Mouse (Mus musculus) lung, embryonic 14.5 days (tissue): ENCODE data around the gene Gm20388. TPM values are rescaled to one million over a fixed set of nuclear protein-coding genes. Genes with fewer than 3 reads are reported as not detected.

ENCODE experiments used
- ATAC-seq: fragments of 200-750 bp; cut with Nextera tagmentation; 2 replicates; pipeline ENCODE4 v1.8.0; 2017; ENCODE audit warnings: mild to moderate bottlenecking, moderate TSS enrichment, moderate library complexity; ENCODE audit not compliant: insufficient read depth
- DNase-seq: peaks from one replicate; pipeline ENCODE4 v3.0.0-alpha.2; 2015
- H3K27ac ChIP-seq: fragments of 300-500 bp; sonication (generic); 2 replicates; pipeline ENCODE4 v1.5.1; 2014; ENCODE audit warnings: low read depth, mild to moderate bottlenecking, moderate library complexity
- H3K27me3 ChIP-seq: fragments of 300-500 bp; sonication (generic); 2 replicates; pipeline ENCODE4 v1.6.1; 2014; ENCODE audit warnings: low read length, control low read depth; ENCODE audit not compliant: insufficient read depth
- H3K36me3 ChIP-seq: fragments of 300-500 bp; sonication (generic); 2 replicates; pipeline ENCODE4 v1.6.1; 2014; ENCODE audit warnings: control low read depth; ENCODE audit not compliant: insufficient read depth
- H3K4me1 ChIP-seq: fragments of 300-500 bp; sonication (generic); 2 replicates; pipeline ENCODE4 v1.6.1; 2014; ENCODE audit warnings: antibody characterized with exemption, control low read depth; ENCODE audit not compliant: insufficient read depth
- H3K4me2 ChIP-seq: fragments of 300-500 bp; sonication (generic); 2 replicates; pipeline ENCODE4 v1.6.1; 2014; ENCODE audit warnings: mild to moderate bottlenecking
- H3K4me3 ChIP-seq: fragments of 300-500 bp; sonication (generic); 2 replicates; pipeline ENCODE4 v1.5.1; 2014; ENCODE audit warnings: low read depth, low read length
- H3K9ac ChIP-seq: fragments of 300-500 bp; sonication (generic); 2 replicates; pipeline ENCODE4 v1.6.1; 2014
- H3K9me3 ChIP-seq: fragments of 300-500 bp; sonication (generic); 2 replicates; pipeline ENCODE4 v1.6.1; 2016; ENCODE audit warnings: low read depth, low read length, control low read depth
- CTCF ChIP-seq: IDR thresholded peaks from 2 replicates; pipeline ENCODE4 v1.5.1; 2016; ENCODE audit warnings: antibody characterized with exemption, low read depth
- WGBS: fragments of 180-500 bp; shearing (Covaris S2); extraction: QIAGEN DNeasy Blood & Tissue Kit; methylation state at CpG from one replicate; pipeline ENCODE4 v1.1.7; 2014; 5-methylcytosine and 5-hydroxymethylcytosine counted together
- polyA plus RNA-seq: library from polyadenylated mRNA; unstranded; fragments of >200 nt; fragmentation: Nextera tagmentation; extraction: Ambion mirVana; gene quantifications from 2 replicates; pipeline ENCODE4 v1.2.1, GENCODE M21; 2014

The Gm20388 gene
- polyA plus RNA-seq, 1 experiment from 2014 or later: not detected

- ATAC-seq: no peak
- 22% methylated on average over 33 of the region's 33 CpGs for WGBS
- Histone ChIP-seq H3K27me3 (no peaks in the 10 kb centered on the region), H3K36me3 (no peaks in the 10 kb centered on the region), H3K4me2 (peak overlapping the region; percentile 51), H3K4me1 (peaks cover 11% of the 10 kb centered on the region; the same call in 1 of the 2 replicates), H3K27ac (peak overlapping the region; percentile 24; the same call in 1 of the 2 replicates), H3K9me3 (no peaks in the 10 kb centered on the region), H3K9ac (no peak overlapping the region; the same call in 1 of the 2 replicates), H3K4me3 (0 out of 2 replicates have a peak overlapping the region, but pooled peaks have one; percentile 6)
- DNase-seq: peak; percentile 64
- TF ChIP-seq CTCF: no peak
These were observed 488.7 kb downstream of the Gm20388 start for GRCm38 (mm10) chr8:120399212-120399934.

DNA sequence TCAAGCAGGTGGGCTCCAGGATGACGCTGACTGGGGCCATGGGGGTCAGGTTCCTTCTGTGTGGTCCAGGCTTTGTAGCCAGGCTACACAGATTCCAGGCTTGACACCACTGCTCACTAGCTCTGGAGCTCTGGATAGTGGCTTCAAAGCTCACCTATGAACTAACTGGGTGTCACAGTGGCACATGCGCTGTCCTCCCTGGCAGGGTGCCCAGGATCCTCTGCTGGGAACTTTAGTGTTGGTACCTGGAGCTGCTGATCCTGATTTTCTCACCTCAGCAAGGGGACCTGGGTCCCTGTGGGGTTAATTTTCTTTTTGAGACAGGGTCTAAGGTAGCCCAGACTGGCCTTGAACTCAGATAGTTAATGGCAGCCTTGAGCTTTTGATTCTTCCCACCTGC is 490.6 kb downstream of the Gm20388 start:
- no peaks in the 10 kb centered on the region for H3K36me3 ChIP-seq
- no peak overlapping the region for H3K4me2 ChIP-seq
- no peak for ATAC-seq
- H3K9me3 ChIP-seq: no peaks in the 10 kb centered on the region
- H3K27me3 ChIP-seq: no peaks in the 10 kb centered on the region
- H3K4me1 ChIP-seq: peaks cover 11% of the 10 kb centered on the region; the same call in 1 of the 2 replicates
- no peak for DNase-seq
- no peak overlapping the region for H3K4me3 ChIP-seq
- WGBS: 67% methylated on average over 2 of the region's 2 CpGs
- no peak overlapping the region for H3K9ac ChIP-seq
- H3K27ac ChIP-seq: no peak overlapping the region
- no peak for TF ChIP-seq CTCF

GRCm38 (mm10) chr8:120401712-120402111 is 491.1 kb downstream of the Gm20388 start:
- DNase-seq: no peak
- TF ChIP-seq CTCF: no peak

GRCm38 (mm10) chr8:120403606-120404269 is 493.1 kb downstream of the Gm20388 start:
- Histone ChIP-seq H3K9me3 (no peaks in the 10 kb centered on the region), H3K4me3 (no peak overlapping the region), H3K36me3 (no peaks in the 10 kb centered on the region), H3K9ac (no peak overlapping the region), H3K27me3 (no peaks in the 10 kb centered on the region), H3K4me1 (peaks cover 20% of the 10 kb centered on the region), H3K27ac (no peak overlapping the region), H3K4me2 (no peak overlapping the region)
- no peak for ATAC-seq
- no peak for TF ChIP-seq CTCF
- WGBS: 80% methylated on average over 7 of the region's 7 CpGs
- DNase-seq: no peak

More at GRCm38 (mm10) chr8:120401712-120402111, 491.1 kb downstream of the Gm20388 start:
- no peaks in the 10 kb centered on the region for H3K36me3 ChIP-seq
- H3K4me1 ChIP-seq: peaks cover 11% of the 10 kb centered on the region; the same call in 1 of the 2 replicates
- ATAC-seq: no peak
- no peaks in the 10 kb centered on the region for H3K27me3 ChIP-seq
- H3K27ac ChIP-seq: no peak overlapping the region
- no peak overlapping the region for H3K9ac ChIP-seq
- H3K4me2 ChIP-seq: no peak overlapping the region
- 80% methylated on average over 7 of the region's 7 CpGs for WGBS
- no peaks in the 10 kb centered on the region for H3K9me3 ChIP-seq
- no peak overlapping the region for H3K4me3 ChIP-seq

DNA sequence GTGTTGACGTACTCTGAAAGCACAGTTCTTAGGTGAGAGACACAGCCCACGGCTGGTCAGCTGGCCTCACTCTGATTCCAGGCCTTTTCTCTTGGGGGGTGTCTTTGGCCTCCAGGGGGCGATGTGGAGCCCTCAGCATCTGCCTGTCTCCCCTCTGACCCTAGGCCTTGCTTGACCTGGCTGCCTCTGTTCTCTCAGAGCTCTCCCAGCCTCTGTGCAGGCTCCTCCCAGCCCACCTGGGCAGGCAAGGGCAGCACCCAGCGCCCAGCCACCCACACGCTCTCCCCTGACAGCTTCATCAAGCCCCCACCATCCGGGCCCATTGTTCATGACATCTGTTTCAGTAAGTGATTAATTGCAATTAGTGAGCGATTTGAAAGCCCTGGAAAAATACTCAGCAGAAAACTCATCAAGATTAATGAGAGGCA is 494.0 kb downstream of the Gm20388 start:
- peak; percentile 69 for TF ChIP-seq CTCF
- H3K9me3 ChIP-seq: no peaks in the 10 kb centered on the region
- H3K27ac ChIP-seq: no peak overlapping the region
- peaks cover 18% of the 10 kb centered on the region for H3K4me1 ChIP-seq
- H3K4me3 ChIP-seq: no peak overlapping the region
- H3K36me3 ChIP-seq: no peaks in the 10 kb centered on the region
- H3K27me3 ChIP-seq: no peaks in the 10 kb centered on the region
- H3K9ac ChIP-seq: no peak overlapping the region
- no peak overlapping the region for H3K4me2 ChIP-seq
- peak; percentile 65 for DNase-seq
- 40% methylated on average over 7 of the region's 7 CpGs for WGBS
- no peak for ATAC-seq

- no peak overlapping the region for H3K4me2 ChIP-seq
- peaks cover 14% of the 10 kb centered on the region for H3K4me1 ChIP-seq
- no peak overlapping the region for H3K4me3 ChIP-seq
- no peak for TF ChIP-seq CTCF
- H3K36me3 ChIP-seq: no peaks in the 10 kb centered on the region
- H3K27me3 ChIP-seq: no peaks in the 10 kb centered on the region
- no peaks in the 10 kb centered on the region for H3K9me3 ChIP-seq
- WGBS: 89% methylated on average over 12 of the region's 12 CpGs
- no peak overlapping the region for H3K9ac ChIP-seq
- H3K27ac ChIP-seq: no peak overlapping the region
- no peak for DNase-seq
- no peak for ATAC-seq
These were observed 495.5 kb downstream of the Gm20388 start for GRCm38 (mm10) chr8:120406008-120406632.
